Mouse (Mus musculus) testis, adult 2 months (tissue): Measurements from ENCODE around the gene Nxf3. TPM values are rescaled to one million over a fixed set of nuclear protein-coding genes. Genes with fewer than 3 reads are reported as not detected.
"Not testable (repeated sequence)": the region's sequence is repeated elsewhere in the genome, so short reads cannot be mapped to it uniquely, and the experiment has no call there.

Source experiments
- H3K27ac ChIP-seq: fragments of 200-500 bp; 2 replicates; pipeline ENCODE4 v1.5.1; 2012; ENCODE audit warnings: low read depth, low read length; ENCODE audit not compliant: control insufficient read depth, insufficient read depth
- H3K27me3 ChIP-seq: fragments of 200-500 bp; 2 replicates; pipeline ENCODE4 v1.6.1; 2012; ENCODE audit warnings: mild to moderate bottlenecking, low read length, moderate library complexity; ENCODE audit not compliant: control insufficient read depth, insufficient read depth
- H3K36me3 ChIP-seq: fragments of 200-500 bp; 2 replicates; pipeline ENCODE4 v1.6.1; 2012; ENCODE audit warnings: mild to moderate bottlenecking, low read length; ENCODE audit not compliant: control insufficient read depth, insufficient read depth
- H3K4me1 ChIP-seq: fragments of 200-500 bp; 2 replicates; pipeline ENCODE4 v1.6.1; 2012; ENCODE audit warnings: low read length; ENCODE audit not compliant: control insufficient read depth, insufficient read depth
- H3K4me3 ChIP-seq: fragments of 200-500 bp; 2 replicates; pipeline ENCODE4 v1.5.1; 2012; ENCODE audit warnings: low read depth, mild to moderate bottlenecking, low read length, moderate library complexity, mixed read lengths; ENCODE audit not compliant: control insufficient read depth
- CTCF ChIP-seq: fragments of 200-500 bp; IDR thresholded peaks from 2 replicates; pipeline ENCODE4 v1.5.1; 2012; ENCODE audit warnings: low read depth, mild to moderate bottlenecking, inconsistent platforms, low read length, moderate library complexity; ENCODE audit not compliant: control insufficient read depth, insufficient read depth, insufficient replicate concordance
- POLR2A ChIP-seq: fragments of 200-500 bp; IDR thresholded peaks from 2 replicates; pipeline ENCODE4 v1.6.1; 2012; ENCODE audit warnings: low read depth, mild to moderate bottlenecking, inconsistent platforms, low read length, moderate library complexity; ENCODE audit not compliant: control insufficient read depth
- polyA plus RNA-seq: library from polyadenylated mRNA; depleted of rRNA; stranded (reverse); fragments of >200 nt; gene quantifications from 2 replicates; pipeline ENCODE4 v1.2.3, GENCODE M21; 2012

Gene Nxf3
- polyA plus RNA-seq, 1 experiment, result 67.8 TPM

DNA sequence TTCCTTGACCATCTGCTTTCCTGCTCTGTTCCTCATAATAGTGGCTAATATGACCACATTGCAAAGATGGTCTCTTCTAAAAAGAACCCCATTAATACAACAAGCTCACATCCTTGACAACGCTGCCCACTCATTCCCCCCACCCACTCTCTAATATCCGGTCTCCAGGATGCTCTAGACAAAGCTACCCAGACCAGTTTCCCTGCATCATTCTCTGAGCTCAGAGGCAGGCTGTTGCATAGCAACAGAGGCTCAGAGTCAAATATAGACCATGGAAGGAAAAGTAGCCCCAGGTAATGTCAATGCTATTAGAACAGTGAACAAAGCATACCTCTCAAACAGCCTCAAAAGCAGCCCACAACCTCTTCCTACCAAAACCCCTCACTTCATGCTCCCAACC, 9.4 kb upstream of the Nxf3 start:
- Histone ChIP-seq H3K27me3 (no peaks in the 10 kb centered on the region), H3K4me1 (no peaks in the 10 kb centered on the region), H3K27ac (no peak overlapping the region), H3K36me3 (no peaks in the 10 kb centered on the region), H3K4me3 (no peak overlapping the region)
- TF ChIP-seq CTCF (no peak), POLR2A (no peak)

DNA sequence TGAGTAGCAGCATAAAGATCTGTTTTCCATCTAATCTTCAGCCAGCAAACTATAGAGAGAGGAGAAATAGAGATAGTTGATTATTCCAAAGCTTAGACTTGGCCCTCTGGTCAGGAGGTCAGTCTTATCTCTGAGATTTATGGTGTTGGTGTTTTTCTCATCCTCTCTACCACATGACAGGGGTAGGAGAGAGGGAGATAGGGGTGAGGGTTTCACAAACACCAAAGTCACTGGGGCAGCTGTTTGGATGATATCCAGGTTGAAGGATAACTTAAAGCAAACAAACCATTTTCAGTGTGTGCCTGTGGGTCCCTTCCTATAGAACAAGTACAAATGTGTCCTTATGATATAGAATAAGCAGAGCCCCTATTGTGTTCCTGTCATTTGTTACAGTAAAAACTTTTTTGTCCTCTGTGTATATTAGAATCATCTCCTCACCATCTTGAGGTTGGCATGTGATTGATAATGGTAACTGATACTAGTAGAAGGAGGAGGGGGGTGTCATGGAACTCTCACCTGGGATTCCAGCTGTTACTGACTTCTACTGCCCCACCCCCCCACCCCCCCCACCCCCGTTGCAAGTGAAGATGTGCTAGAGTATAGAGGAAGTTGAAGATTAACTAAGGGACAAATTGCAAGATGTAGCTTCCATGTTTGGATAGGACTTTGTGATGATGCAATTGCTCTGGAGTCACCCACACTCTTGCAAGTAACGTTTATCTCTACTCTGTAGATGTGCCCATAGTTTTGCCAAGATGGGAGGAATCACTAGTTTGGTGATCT, 7.6 kb upstream of the Nxf3 start:
- TF ChIP-seq CTCF (no peak), POLR2A (no peak)
- Histone ChIP-seq H3K36me3 (no peaks in the 10 kb centered on the region), H3K4me1 (no peaks in the 10 kb centered on the region), H3K27ac (no peak overlapping the region), H3K4me3 (no peak overlapping the region), H3K27me3 (no peaks in the 10 kb centered on the region)

DNA sequence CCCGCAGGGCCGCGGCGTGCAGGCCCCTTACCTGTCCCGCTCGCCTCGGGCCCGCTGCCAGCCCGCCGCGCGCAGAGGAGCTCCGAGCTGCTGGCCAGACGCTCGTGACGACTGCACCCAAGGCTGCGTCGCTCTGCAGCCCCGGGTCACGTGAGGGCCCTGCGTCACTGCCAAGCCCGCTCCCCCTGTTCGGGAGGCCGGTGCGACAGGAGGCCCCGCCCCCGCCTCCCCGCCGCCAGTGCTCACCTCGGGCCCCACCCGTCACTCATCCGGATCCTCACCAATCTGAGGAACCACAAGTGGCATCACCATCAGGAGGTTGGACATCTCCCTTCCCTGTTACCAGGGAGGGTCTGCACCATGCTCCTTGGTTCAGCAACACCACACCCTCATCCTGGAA, 17.0 kb downstream of the Nxf3 start, which contains the start of gene Bex2:
TSS of gene Bex2 (minus strand) at position 217 of the 400 bp plus-strand sequence.
- H3K27ac ChIP-seq, H3K4me1 ChIP-seq, H3K36me3 ChIP-seq, H3K27me3 ChIP-seq: not testable (repeated sequence)
- H3K4me3 ChIP-seq, result peak within 1 kb of the TSS; percentile 56

DNA sequence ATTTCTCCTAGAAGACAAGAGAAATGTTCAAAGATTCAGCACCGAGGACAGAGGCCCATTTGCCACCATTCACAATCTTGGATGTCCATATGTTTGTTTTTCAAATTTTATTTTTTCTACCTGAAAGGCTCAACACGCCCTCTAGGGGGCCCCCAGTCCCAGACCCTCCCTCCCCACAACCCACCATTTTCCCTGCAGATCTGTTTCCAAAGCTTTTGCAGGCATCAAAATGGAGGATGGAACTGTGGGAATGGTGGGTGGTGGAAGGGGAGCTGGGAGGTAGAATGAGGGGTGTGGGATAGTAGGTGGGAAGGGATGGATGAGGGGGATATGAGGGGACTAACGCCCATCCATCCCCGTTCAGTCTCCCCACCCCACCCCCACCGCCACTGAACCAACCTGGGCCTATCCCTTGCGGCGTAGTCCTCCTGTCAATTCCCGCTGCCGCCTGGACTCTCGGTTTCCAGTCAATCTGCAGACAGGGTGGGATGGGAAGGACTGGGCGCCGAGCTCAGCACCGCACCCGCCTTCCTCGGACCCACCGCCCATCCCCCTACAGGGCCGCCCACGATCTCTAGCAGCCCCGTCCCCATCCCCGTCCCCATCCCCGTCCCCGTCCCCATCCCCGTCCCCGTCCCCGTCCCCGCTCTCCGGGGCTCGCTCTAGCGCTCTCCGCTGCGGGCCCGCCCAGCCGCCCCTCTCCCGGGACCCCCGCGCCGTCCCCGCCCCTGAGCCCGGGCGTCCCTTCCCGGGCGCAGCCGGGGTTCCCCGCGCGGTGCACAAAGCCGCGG, 17.7 kb downstream of the Nxf3 start:
- not testable (repeated sequence) for H3K36me3 ChIP-seq, H3K4me1 ChIP-seq, H3K27me3 ChIP-seq, H3K27ac ChIP-seq
- H3K4me3 ChIP-seq, result peak overlapping the region; percentile 56

GRCm38 (mm10) chrX:136060698-136061097, 24.4 kb downstream of the Nxf3 start:
- TF ChIP-seq POLR2A, result no peak
- no peak for TF ChIP-seq CTCF
- no peaks in the 10 kb centered on the region for H3K36me3 ChIP-seq
- no peaks in the 10 kb centered on the region for H3K4me1 ChIP-seq
- no peaks in the 10 kb centered on the region for H3K27me3 ChIP-seq
- H3K4me3 ChIP-seq, result no peak overlapping the region
- no peak overlapping the region for H3K27ac ChIP-seq

DNA sequence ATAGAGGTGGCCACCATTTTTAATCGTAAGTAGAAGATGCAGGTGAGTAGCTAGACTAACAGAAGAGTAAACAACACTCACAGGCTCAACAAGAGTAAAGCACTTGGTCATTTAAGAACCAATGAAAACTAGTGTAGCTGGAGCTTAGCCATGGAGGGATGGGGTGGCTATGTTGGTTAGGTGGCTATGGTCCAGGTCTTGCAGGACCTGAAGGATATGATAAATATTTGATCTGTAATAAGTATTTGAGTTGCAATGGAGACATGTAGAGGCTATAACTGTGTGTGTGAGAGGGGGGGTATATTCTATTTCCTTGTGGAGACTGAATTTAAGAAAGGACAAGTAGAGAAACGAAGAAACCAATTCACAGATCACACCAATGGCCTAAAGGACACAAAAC, 33.8 kb downstream of the Nxf3 start:
- TF ChIP-seq POLR2A (no peak), CTCF (no peak)
- Histone ChIP-seq H3K4me1 (no peaks in the 10 kb centered on the region), H3K27me3 (no peaks in the 10 kb centered on the region), H3K4me3 (no peak overlapping the region), H3K36me3 (no peaks in the 10 kb centered on the region), H3K27ac (no peak overlapping the region)

DNA sequence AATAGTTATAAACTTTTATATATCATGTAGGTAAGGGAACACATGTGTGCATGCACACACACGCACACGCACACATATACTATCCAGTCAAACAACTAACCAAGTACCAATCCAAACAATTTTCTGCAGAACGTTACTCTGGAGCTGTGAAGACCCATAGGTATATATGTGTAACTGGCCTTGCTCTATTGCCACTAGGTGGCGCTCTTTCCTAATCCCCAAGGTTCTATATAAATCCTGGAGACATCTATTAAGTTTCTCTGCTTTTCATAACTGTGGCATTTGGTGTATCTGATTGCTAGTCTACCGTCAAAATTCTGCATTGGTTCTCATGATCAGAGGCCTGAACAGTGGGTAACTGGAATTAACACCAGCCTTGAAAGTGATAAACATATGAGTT, 37.5 kb downstream of the Nxf3 start:
- no peaks in the 10 kb centered on the region for H3K36me3 ChIP-seq
- no peak overlapping the region for H3K27ac ChIP-seq
- H3K27me3 ChIP-seq, result no peaks in the 10 kb centered on the region
- H3K4me3 ChIP-seq, result no peak overlapping the region
- H3K4me1 ChIP-seq, result no peaks in the 10 kb centered on the region
- TF ChIP-seq POLR2A (no peak), CTCF (no peak)

- TF ChIP-seq CTCF (no peak), POLR2A (no peak)
- Histone ChIP-seq H3K36me3 (no peaks in the 10 kb centered on the region), H3K27me3 (no peaks in the 10 kb centered on the region), H3K4me3 (no peak overlapping the region), H3K4me1 (no peaks in the 10 kb centered on the region), H3K27ac (no peak overlapping the region)
Measured at GRCm38 (mm10) chrX:136043726-136044125, 41.3 kb downstream of the Nxf3 start.

DNA sequence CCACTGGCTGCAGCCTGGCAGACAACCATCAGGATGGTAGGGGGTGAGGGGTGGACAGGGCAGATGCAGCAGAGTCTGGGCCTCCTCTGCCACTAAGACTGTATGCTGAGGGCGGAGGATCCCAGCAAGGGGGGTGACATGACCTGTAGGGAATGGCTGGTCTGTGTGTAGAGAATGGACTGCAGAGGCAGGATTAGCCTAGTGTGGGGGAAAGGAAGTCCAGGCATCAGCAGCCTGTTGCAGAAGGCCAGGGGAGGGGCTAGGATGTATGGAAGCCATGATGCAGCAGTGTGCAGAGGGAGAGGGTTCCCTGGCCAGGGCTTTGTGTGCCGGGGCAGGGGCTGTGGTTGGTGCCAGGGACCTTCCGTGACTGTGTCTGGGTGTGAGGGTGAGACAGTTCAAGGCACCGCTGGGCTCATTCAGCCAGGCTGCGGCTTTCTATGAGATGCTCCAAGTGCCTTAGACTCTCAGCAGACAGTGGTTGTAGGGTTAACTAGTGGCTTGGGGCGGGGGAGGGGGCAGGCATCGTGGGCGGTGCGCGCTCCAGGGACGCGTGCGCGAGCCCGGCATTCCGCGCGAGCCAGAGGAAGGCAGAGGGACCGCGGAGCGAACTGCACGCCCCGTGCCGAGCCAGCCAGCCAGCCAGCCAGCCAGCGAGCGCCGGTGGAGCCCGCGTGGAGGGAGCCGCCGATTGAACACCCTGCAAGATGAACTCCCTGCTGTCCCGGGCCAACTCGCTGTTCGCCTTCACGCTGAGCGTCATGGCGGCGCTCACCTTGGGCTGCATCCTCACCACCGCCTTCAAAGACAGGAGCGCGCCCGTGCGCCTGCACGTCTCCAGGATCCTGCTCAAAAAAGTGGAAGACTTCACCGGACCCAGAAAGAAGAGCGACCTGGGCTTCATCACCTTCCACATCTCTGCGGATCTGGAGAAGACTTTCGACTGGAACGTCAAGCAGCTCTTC, 52.0 kb downstream of the Nxf3 start, which contains the start of gene Arxes1:
TSS of gene Arxes1 (plus strand) at position 569 of the 965 bp plus-strand sequence.
- H3K27me3 ChIP-seq, H3K4me1 ChIP-seq, H3K4me3 ChIP-seq, H3K36me3 ChIP-seq, H3K27ac ChIP-seq: not testable (repeated sequence)
